Mouse (Mus musculus) natural killer cell, adult 2 months (primary cell): ENCODE measurements around the gene Slc35c2.
A peak's percentile ranks its signal among the peaks of the same experiment; 100 is the strongest.

ENCODE experiments used
- DNase-seq, 2 experiments: peaks; one replicate each; pipeline ENCODE4 v3.0.0; 2022; ENCODE audit warnings: low spot score in 2 of 2

Gene Slc35c2

DNA sequence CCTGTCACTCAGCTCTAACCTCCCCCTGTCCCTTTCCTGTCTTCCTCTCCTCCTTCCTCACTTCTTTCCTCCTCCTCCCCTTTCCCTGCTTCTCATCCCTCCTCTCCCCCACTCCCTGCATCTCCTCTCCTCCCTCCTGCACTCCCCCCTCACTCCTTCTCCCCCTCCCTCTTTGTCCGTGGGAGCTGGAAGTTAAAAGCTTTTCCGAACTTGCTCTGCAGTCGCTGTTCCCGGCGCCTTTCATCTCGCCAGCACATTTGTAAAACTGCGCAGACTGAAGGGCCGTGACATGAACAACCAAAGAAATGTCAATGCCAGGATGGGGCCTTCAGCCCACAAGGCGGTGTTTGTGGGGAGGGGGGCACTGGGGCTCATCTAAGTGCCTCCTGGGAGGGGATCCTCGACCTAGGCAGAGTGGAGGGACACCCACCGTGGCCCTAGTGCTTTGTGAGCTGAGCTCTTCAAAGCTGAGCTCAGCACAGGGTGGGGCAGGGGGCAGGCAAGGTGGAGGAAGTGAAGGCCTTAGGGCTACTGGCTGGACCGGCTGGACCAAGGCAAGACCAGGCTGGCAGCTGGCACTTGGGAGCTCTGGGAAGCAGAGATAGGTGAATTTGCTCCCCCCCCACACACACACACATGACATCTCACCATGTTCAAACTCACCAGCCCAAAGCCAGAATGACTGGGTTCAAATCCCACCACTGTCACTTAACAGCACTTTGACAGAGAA lies 49.1 kb downstream of the Slc35c2 start:
- no peak for DNase-seq

- peak; percentile 26 to 39 for DNase-seq
Measured at GRCm38 (mm10) chr2:165234613-165235291, 52.9 kb downstream of the Slc35c2 start, which contains the start of gene Cdh22. Gene Cdh22 (minus strand): TSS chr2:165234853.

- DNase-seq: peak in 1 of 2 experiments; percentile 7
Measured at GRCm38 (mm10) chr2:165234291-165234612, 53.4 kb downstream of the Slc35c2 start.

DNA sequence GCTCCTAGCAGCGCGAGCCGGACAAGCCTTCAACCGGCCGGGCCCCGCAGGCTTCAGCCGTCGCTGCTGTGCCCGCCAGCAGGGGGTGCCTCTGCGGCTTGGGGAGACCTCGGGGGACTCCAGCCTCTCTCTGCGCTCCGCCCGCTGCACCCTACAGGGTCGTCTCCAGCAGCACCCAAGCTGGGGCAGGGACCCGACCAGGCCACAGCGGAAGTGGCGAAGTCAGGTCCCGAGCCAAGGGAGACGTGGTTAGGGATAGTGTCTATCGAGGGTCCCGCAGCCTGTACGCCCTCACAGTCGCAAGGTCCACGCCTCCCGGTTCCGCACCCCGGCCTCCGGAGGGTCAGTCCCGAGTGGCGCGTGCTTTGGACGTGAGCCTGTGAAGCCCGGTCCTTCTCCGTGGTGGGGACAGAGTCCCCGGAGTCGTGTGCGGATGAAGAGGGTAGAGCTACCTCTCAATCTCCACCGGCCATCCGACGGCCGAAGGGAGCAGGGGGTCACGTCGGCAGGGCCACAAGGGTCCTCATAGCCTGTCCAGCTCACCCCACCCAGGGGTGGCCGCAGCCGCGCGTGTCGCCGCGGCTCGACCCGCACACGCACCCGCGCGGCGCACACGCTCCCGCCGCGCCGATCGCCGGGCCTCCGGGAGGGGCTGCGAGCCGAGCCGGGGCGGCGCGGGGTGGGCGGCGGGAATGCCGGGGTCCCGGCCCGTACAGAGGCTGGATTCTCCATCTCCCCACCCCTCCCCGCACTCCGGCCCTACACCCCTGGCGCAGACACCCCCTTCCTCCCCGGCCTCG lies 54.0 kb downstream of the Slc35c2 start:
- DNase-seq: peak; percentile 56 to 58

DNA sequence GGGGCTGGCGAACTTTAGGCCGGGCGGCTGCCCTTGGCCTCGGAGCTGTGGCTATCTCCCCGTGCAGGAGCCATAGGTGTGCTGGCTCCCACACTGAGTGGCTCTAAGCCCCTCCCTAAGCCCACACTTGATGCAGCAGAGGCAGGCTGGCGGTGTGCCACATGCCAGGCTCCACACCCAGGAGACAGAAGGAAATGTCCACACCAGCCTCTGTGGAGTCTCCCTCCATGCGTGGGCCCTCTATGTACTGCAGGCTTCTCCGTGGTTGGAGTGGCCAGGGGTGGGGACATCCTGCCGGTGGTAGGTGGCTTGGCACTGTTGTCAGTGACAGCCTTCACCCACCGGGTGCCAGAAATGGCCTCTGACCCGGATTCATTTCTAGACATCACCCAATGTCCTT lies 58.6 kb downstream of the Slc35c2 start:
- DNase-seq: no peak
